ENCODE assay signal across 8 mouse cellular contexts in genomic region chr13:62760432-62761415, GRCm38 (mm10). TPM values are rescaled to one million over a fixed set of nuclear protein-coding genes. Genes with fewer than 3 reads are reported as not detected.
DNase-seq lines count a peak whose midpoint lies in the region; ATAC-seq and TF ChIP-seq lines count a peak whose summit lies in the region.
"Not testable (repeated sequence)": the region's sequence is repeated elsewhere in the genome, so short reads cannot be mapped to it uniquely, and the experiment has no call there.

TSS of gene Platr25 (minus strand) at chr13:62760709.

- not testable (repeated sequence) for H3K4me1 ChIP-seq in embryonic facial prominence, embryonic 11.5 days (ENCODE audit: control insufficient read depth, insufficient read depth, low read length); intestine, postnatal 0 days (replicated peaks; ENCODE audit: control insufficient read depth, insufficient read depth, low read length)

- intact Hi-C loops in left cerebral cortex, postnatal 25 days (cut with DNase I) = loop anchor here (5.0 kb wide), 2 partner anchors 97 to 572 kb away; partner anchors contain the start of gene Fbp2

- ATAC-seq in embryonic facial prominence, embryonic 11.5 days (replicated peaks; ENCODE audit: insufficient number of reproducible peaks, low FRiP score, low TSS enrichment, low read depth) = peak; percentile 96
- ATAC-seq in intestine, postnatal 0 days = peak; percentile 78
- peak; percentile 97 for ATAC-seq in megakaryocyte-erythroid progenitor cell, adult 5-6 weeks (replicated peaks; ENCODE audit: low FRiP score, low TSS enrichment, poor library complexity, severe bottlenecking)

- TF ChIP-seq CTCF in intestine, postnatal 0 days (IDR thresholded peaks at IDR 0.05; ENCODE audit: low read depth) = not testable (repeated sequence)

- peak within 1 kb of the TSS; percentile 46; the same call in 1 of the 2 replicates for H3K9ac ChIP-seq in embryonic facial prominence, embryonic 11.5 days (replicated peaks; ENCODE audit: low read length)
- H3K9ac ChIP-seq in intestine, postnatal 0 days (ENCODE audit: low read depth, low read length) = not testable (repeated sequence)

- 9% methylated on average over 20 of the region's 20 CpGs for WGBS in embryonic facial prominence, embryonic 11.5 days
- 8% methylated on average over 20 of the region's 20 CpGs for WGBS in intestine, postnatal 0 days

- DNase-seq in adrenal gland, postnatal 14 days = peak; percentile 71
- peak; percentile 75 for DNase-seq in embryonic facial prominence, embryonic 11.5 days (ENCODE audit: low spot score)
- peak; percentile 98 for DNase-seq in heart, adult 11 months
- peak; percentile 36 to 51 for DNase-seq in left cerebral cortex, postnatal 25 days (ENCODE audit: low spot score in 2 of 2)
- DNase-seq in right cerebral cortex, postnatal 25 days = peak; percentile 33
- peak; percentile 82 for DNase-seq in yolk sac, embryonic 10.5 days (ENCODE audit: low spot score)

- not testable (repeated sequence) for H3K36me3 ChIP-seq in embryonic facial prominence, embryonic 11.5 days (replicated peaks; ENCODE audit: control insufficient read depth, insufficient read depth, low read depth, low read length); intestine, postnatal 0 days (ENCODE audit: control insufficient read depth, insufficient read depth)

- peak within 1 kb of the TSS; percentile 30 for H3K4me2 ChIP-seq in embryonic facial prominence, embryonic 11.5 days (ENCODE audit: low read depth, low read length)
- peak within 1 kb of the TSS; percentile 74 for H3K4me2 ChIP-seq in intestine, postnatal 0 days (replicated peaks; ENCODE audit: low read depth)

- H3K9me3 ChIP-seq in embryonic facial prominence, embryonic 11.5 days (replicated peaks; ENCODE audit: control insufficient read depth, low read length); intestine, postnatal 0 days (ENCODE audit: control insufficient read depth): not testable (repeated sequence)

- not testable (repeated sequence) for H3K27me3 ChIP-seq in embryonic facial prominence, embryonic 11.5 days (ENCODE audit: control insufficient read depth, insufficient read depth, low read length); intestine, postnatal 0 days (replicated peaks; ENCODE audit: control insufficient read depth, insufficient read depth, low read length)

- peak within 1 kb of the TSS; percentile 41 for H3K4me3 ChIP-seq in embryonic facial prominence, embryonic 11.5 days (ENCODE audit: low read depth, low read length)
- H3K4me3 ChIP-seq in intestine, postnatal 0 days (ENCODE audit: low read depth, low read length) = peak within 1 kb of the TSS; percentile 48

- not testable (repeated sequence) for H3K27ac ChIP-seq in embryonic facial prominence, embryonic 11.5 days (replicated peaks; ENCODE audit: low read depth, low read length); intestine, postnatal 0 days (ENCODE audit: low read depth, low read length)

RNA-seq across cellular contexts. Expression of gene Platr25, which starts in this region (rescaled TPM):
- total RNA-seq in adrenal gland, postnatal 14 days (2021) = 6.9 and 8.0 TPM in 2 replicates
- 42.7 and 46.6 TPM in 2 replicates for polyA plus RNA-seq in embryonic facial prominence, embryonic 11.5 days (2014; fragmentation: Nextera tagmentation; extraction: Ambion mirVana)
- polyA plus RNA-seq in intestine, postnatal 0 days (2015; fragmentation: Nextera tagmentation; extraction: Ambion mirVana) = 5.6 and 6.4 TPM in 2 replicates
- 10 to 100 TPM; 11.5 to 13.9 TPM for total RNA-seq in left cerebral cortex, postnatal 25 days (2021)
- total RNA-seq in megakaryocyte-erythroid progenitor cell, adult 5-6 weeks (2014; fragmentation: Nextera tagmentation) = 8.7 and 11.7 TPM in 2 replicates
- 19.7 and 19.8 TPM in 2 replicates for total RNA-seq in megakaryocyte-erythroid progenitor cell, adult 5-6 weeks (2017)

Comparison
In these comparisons a context has a peak if more than half of its experiments do, and no peak if none do; other contexts are left out.
1. DNase-seq: peak in every context shown above with its lines; median percentile 98 in heart, adult 11 months; 82 in yolk sac, embryonic 10.5 days; 75 in embryonic facial prominence, embryonic 11.5 days; 71 in adrenal gland, postnatal 14 days; 44 in left cerebral cortex, postnatal 25 days; 33 in right cerebral cortex, postnatal 25 days.